In the genomic region with DNA sequence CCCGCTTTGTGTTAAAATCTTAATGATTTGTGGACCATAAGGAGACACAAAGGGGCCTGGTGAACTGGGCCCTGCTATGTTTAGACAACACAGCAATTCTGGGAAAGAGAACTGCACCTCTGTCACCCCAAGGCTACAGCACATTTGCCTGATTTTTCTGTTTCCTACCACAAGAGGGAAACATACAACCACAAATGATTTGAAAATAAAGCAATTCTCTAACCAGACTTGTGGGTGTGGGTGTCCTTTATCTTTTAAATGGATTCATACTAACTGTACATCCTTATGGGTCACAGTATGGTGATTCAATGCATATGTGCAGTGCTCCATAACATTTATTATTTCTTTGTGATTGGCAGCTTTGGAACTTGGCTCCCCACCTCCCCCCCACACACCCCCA, we compare ENCODE assay signal across 10 mouse cellular contexts. TPM values are rescaled to one million over a fixed set of nuclear protein-coding genes. Genes with fewer than 3 reads are reported as not detected.
DNase-seq lines count a peak whose midpoint lies in the region; ATAC-seq and TF ChIP-seq lines count a peak whose summit lies in the region.
"Had no signal": no experiment of that assay in that cellular context is flagged by ENCODE, and none has a peak within 500 bp of the region (broad histone marks: within the 10 kb centered on the region; RNA-seq: fewer than 3 reads in every experiment).

No protein-coding gene starts in this region.

- H3K27me3 ChIP-seq in forebrain, embryonic 13.5 days = no peaks in the 10 kb centered on the region
- no peaks in the 10 kb centered on the region for H3K27me3 ChIP-seq in forebrain, embryonic 11.5 days (ENCODE audit: control insufficient read depth, insufficient read depth, low read length)
- no peaks in the 10 kb centered on the region for H3K27me3 ChIP-seq in thymus, adult 2 months (ENCODE audit: control insufficient read depth, insufficient read depth, low read length)
- no peaks in the 10 kb centered on the region for H3K27me3 ChIP-seq in intestine, postnatal 0 days (replicated peaks; ENCODE audit: control insufficient read depth, insufficient read depth, low read length)
- H3K27me3 ChIP-seq in kidney, embryonic 14.5 days (ENCODE audit: control insufficient read depth, insufficient read depth, low read length) = no peaks in the 10 kb centered on the region
- H3K27me3 ChIP-seq: liver, embryonic 15.5 days had no signal

- no peaks in the 10 kb centered on the region for H3K36me3 ChIP-seq in forebrain, embryonic 13.5 days (ENCODE audit: poor library complexity, severe bottlenecking)
- no peaks in the 10 kb centered on the region for H3K36me3 ChIP-seq in forebrain, embryonic 11.5 days (ENCODE audit: control insufficient read depth, insufficient read depth, low read length)
- H3K36me3 ChIP-seq in thymus, adult 2 months (ENCODE audit: control insufficient read depth, insufficient read depth, low read length) = no peaks in the 10 kb centered on the region
- 0 out of 2 replicates have a peak, but pooled peaks cover 7% of the 10 kb centered on the region for H3K36me3 ChIP-seq in intestine, postnatal 0 days (ENCODE audit: control insufficient read depth, insufficient read depth)
- no peaks in the 10 kb centered on the region for H3K36me3 ChIP-seq in kidney, embryonic 14.5 days (ENCODE audit: control insufficient read depth, insufficient read depth, low read length)
- H3K36me3 ChIP-seq: liver, embryonic 15.5 days had no signal

- no peak overlapping the region for H3K4me2 ChIP-seq in forebrain, embryonic 13.5 days
- H3K4me2 ChIP-seq in forebrain, embryonic 11.5 days (ENCODE audit: low read depth, low read length, severe bottlenecking) = no peak overlapping the region
- H3K4me2 ChIP-seq in intestine, postnatal 0 days (replicated peaks; ENCODE audit: low read depth) = no peak overlapping the region
- H3K4me2 ChIP-seq in kidney, embryonic 14.5 days (replicated peaks; ENCODE audit: low read depth, low read length) = no peak overlapping the region
- H3K4me2 ChIP-seq: liver, embryonic 15.5 days had no signal

- TF ChIP-seq POLR2A in thymus, adult 2 months (IDR thresholded peaks at IDR 0.05; ENCODE audit: control insufficient read depth, extremely low read depth, insufficient read depth, low read length, poor library complexity) = no peak

- H3K9ac ChIP-seq in forebrain, embryonic 13.5 days = no peak overlapping the region
- no peak overlapping the region for H3K9ac ChIP-seq in forebrain, embryonic 11.5 days (ENCODE audit: low read length)
- H3K9ac ChIP-seq in intestine, postnatal 0 days (ENCODE audit: low read depth, low read length) = no peak overlapping the region
- no peak overlapping the region for H3K9ac ChIP-seq in kidney, embryonic 14.5 days (ENCODE audit: low read depth, low read length)
- H3K9ac ChIP-seq: liver, embryonic 15.5 days had no signal

- TF ChIP-seq CTCF in thymus, adult 2 months (IDR thresholded peaks at IDR 0.05; ENCODE audit: borderline replicate concordance, control insufficient read depth, extremely low read depth, insufficient read depth, low read length, poor library complexity) = no peak
- peak; percentile 69 for TF ChIP-seq CTCF in intestine, postnatal 0 days (IDR thresholded peaks at IDR 0.05; ENCODE audit: low read depth)

- H3K27ac ChIP-seq in forebrain, embryonic 13.5 days = no peak overlapping the region
- H3K27ac ChIP-seq in forebrain, embryonic 11.5 days (ENCODE audit: low read depth, low read length) = no peak overlapping the region
- no peak overlapping the region for H3K27ac ChIP-seq in thymus, adult 2 months (ENCODE audit: control insufficient read depth, insufficient read depth, low read length)
- H3K27ac ChIP-seq in intestine, postnatal 0 days (ENCODE audit: low read depth, low read length) = no peak overlapping the region
- H3K27ac ChIP-seq in kidney, embryonic 14.5 days (ENCODE audit: low read depth, low read length) = no peak overlapping the region
- H3K27ac ChIP-seq: liver, embryonic 15.5 days had no signal

- H3K4me3 ChIP-seq in forebrain, embryonic 13.5 days = no peak overlapping the region
- H3K4me3 ChIP-seq in forebrain, embryonic 11.5 days (ENCODE audit: low read depth, low read length) = no peak overlapping the region
- no peak overlapping the region for H3K4me3 ChIP-seq in thymus, adult 2 months (ENCODE audit: control insufficient read depth, insufficient read depth, low read length)
- no peak overlapping the region for H3K4me3 ChIP-seq in intestine, postnatal 0 days (ENCODE audit: low read depth, low read length)
- no peak overlapping the region for H3K4me3 ChIP-seq in kidney, embryonic 14.5 days (ENCODE audit: low read length)
- H3K4me3 ChIP-seq: liver, embryonic 15.5 days had no signal

- WGBS in forebrain, embryonic 13.5 days = 67% methylated on average over 1 of the region's 1 CpGs
- WGBS in forebrain, embryonic 11.5 days = 94% methylated on average over 1 of the region's 1 CpGs
- WGBS in thymus, adult 2 months = 90% methylated on average over 1 of the region's 1 CpGs
- WGBS in intestine, postnatal 0 days = 60% methylated on average over 1 of the region's 1 CpGs
- 56% methylated on average over 1 of the region's 1 CpGs for WGBS in kidney, embryonic 14.5 days

- no peak for DNase-seq in forebrain, embryonic 11.5 days (ENCODE audit: low spot score)
- DNase-seq in thymus, postnatal 0 days (ENCODE audit: low spot score) = peak; percentile 35
- DNase-seq in thymus, adult 2 months = no peak
- no peak for DNase-seq in spleen, adult 12 weeks (ENCODE audit: low spot score)
- DNase-seq in heart, adult 8-10 months (ENCODE audit: low spot score) = no peak
- DNase-seq: cerebellum, adult 11-12 months had no signal

- no peaks in the 10 kb centered on the region for H3K4me1 ChIP-seq in forebrain, embryonic 13.5 days
- H3K4me1 ChIP-seq in forebrain, embryonic 11.5 days (replicated peaks; ENCODE audit: control insufficient read depth, insufficient read depth, low read length) = no peaks in the 10 kb centered on the region
- no peaks in the 10 kb centered on the region for H3K4me1 ChIP-seq in thymus, adult 2 months (replicated peaks; ENCODE audit: control insufficient read depth, insufficient read depth, low read length)
- H3K4me1 ChIP-seq in intestine, postnatal 0 days (replicated peaks; ENCODE audit: control insufficient read depth, insufficient read depth, low read length) = peaks cover 3% of the 10 kb centered on the region
- no peaks in the 10 kb centered on the region for H3K4me1 ChIP-seq in kidney, embryonic 14.5 days (ENCODE audit: control insufficient read depth, insufficient read depth, low read length)
- H3K4me1 ChIP-seq: liver, embryonic 15.5 days had no signal

- ATAC-seq in forebrain, embryonic 13.5 days = peak; percentile 59
- no peak for ATAC-seq in forebrain, embryonic 11.5 days (replicated peaks; ENCODE audit: low FRiP score)
- ATAC-seq in intestine, postnatal 0 days = no peak
- no peak for ATAC-seq in kidney, embryonic 14.5 days (ENCODE audit: low FRiP score, low TSS enrichment)

- no peaks in the 10 kb centered on the region for H3K9me3 ChIP-seq in forebrain, embryonic 13.5 days (replicated peaks)
- no peaks in the 10 kb centered on the region for H3K9me3 ChIP-seq in forebrain, embryonic 11.5 days (ENCODE audit: control insufficient read depth, low read length)
- no peaks in the 10 kb centered on the region for H3K9me3 ChIP-seq in intestine, postnatal 0 days (ENCODE audit: control insufficient read depth)
- H3K9me3 ChIP-seq in kidney, embryonic 14.5 days (ENCODE audit: control insufficient read depth, low read length) = no peaks in the 10 kb centered on the region
- H3K9me3 ChIP-seq: liver, embryonic 15.5 days had no signal

RNA-seq across cellular contexts. Expression of a gene that starts 17.6 kb away (rescaled TPM):
- 35.4 and 44.1 TPM in 2 replicates for polyA plus RNA-seq in forebrain, embryonic 13.5 days (2015; fragmentation: Nextera tagmentation; extraction: Ambion mirVana)
- 51.0 and 57.3 TPM in 2 replicates for polyA plus RNA-seq in forebrain, embryonic 11.5 days (2014; fragmentation: Nextera tagmentation; extraction: Ambion mirVana)
- 46.1 and 47.1 TPM in 2 replicates for polyA plus RNA-seq in thymus, postnatal 0 days (2015; fragmentation: Nextera tagmentation; extraction: Ambion mirVana)
- 0.92 and 1.1 TPM in 2 replicates for polyA plus RNA-seq in thymus, adult 2 months (2012; rRNA removed)
- 21.7 and 22.4 TPM in 2 replicates for polyA plus RNA-seq in intestine, postnatal 0 days (2015; fragmentation: Nextera tagmentation; extraction: Ambion mirVana)
- 1 to 10 TPM; 6.0 to 7.9 (median 6.6) TPM for total RNA-seq in heart, adult 8-10 months (2022)
- 39.6 and 63.4 TPM in 2 replicates for polyA plus RNA-seq in kidney, embryonic 14.5 days (2014; fragmentation: Nextera tagmentation; extraction: Ambion mirVana)

RNA-seq across cellular contexts. Expression of a gene that starts 18.0 kb away (rescaled TPM):
- 30.8 and 32.1 TPM in 2 replicates for polyA plus RNA-seq in forebrain, embryonic 13.5 days (2015; fragmentation: Nextera tagmentation; extraction: Ambion mirVana)
- 56.8 and 58.9 TPM in 2 replicates for polyA plus RNA-seq in forebrain, embryonic 11.5 days (2014; fragmentation: Nextera tagmentation; extraction: Ambion mirVana)
- polyA plus RNA-seq in thymus, postnatal 0 days (2015; fragmentation: Nextera tagmentation; extraction: Ambion mirVana) = 42.0 and 42.9 TPM in 2 replicates
- 25.3 and 29.7 TPM in 2 replicates for polyA plus RNA-seq in thymus, adult 2 months (2012; rRNA removed)
- polyA plus RNA-seq in intestine, postnatal 0 days (2015; fragmentation: Nextera tagmentation; extraction: Ambion mirVana) = 139 and 143 TPM in 2 replicates
- 100 to 1,000 TPM; 215 to 256 (median 242) TPM for total RNA-seq in heart, adult 8-10 months (2022)
- 37.0 and 58.3 TPM in 2 replicates for polyA plus RNA-seq in kidney, embryonic 14.5 days (2014; fragmentation: Nextera tagmentation; extraction: Ambion mirVana)

Comparison
In these comparisons a context has a peak if more than half of its experiments do, and no peak if none do; other contexts are left out.
1. RNA of a gene that starts 17.6 kb away (polyA plus RNA-seq): 51.0 to 57.3 TPM in forebrain, embryonic 11.5 days, 46.1 to 47.1 TPM in thymus, postnatal 0 days, 35.4 to 44.1 TPM in forebrain, embryonic 13.5 days, 39.6 to 63.4 TPM in kidney, embryonic 14.5 days and 21.7 to 22.4 TPM in intestine, postnatal 0 days; 0.92 to 1.1 TPM in thymus, adult 2 months; every median in the first group is over 10 times any median in the second.